Mouse (Mus musculus) cortical plate, adult 2 months (tissue): ENCODE results near the gene Rorc.

Experiments
- CTCF ChIP-seq: fragments of 200-500 bp; IDR thresholded peaks from 2 replicates; pipeline ENCODE4 v1.5.1; 2011; ENCODE audit warnings: mild to moderate bottlenecking, control low read depth, low read length; ENCODE audit not compliant: insufficient read depth; ENCODE audit errors: extremely low read depth
- POLR2A ChIP-seq: fragments of 200-500 bp; IDR thresholded peaks from 2 replicates; pipeline ENCODE4 v1.6.1; 2011; ENCODE audit warnings: mild to moderate bottlenecking, low read length, control low read depth; ENCODE audit not compliant: insufficient read depth; ENCODE audit errors: extremely low read depth

DNA sequence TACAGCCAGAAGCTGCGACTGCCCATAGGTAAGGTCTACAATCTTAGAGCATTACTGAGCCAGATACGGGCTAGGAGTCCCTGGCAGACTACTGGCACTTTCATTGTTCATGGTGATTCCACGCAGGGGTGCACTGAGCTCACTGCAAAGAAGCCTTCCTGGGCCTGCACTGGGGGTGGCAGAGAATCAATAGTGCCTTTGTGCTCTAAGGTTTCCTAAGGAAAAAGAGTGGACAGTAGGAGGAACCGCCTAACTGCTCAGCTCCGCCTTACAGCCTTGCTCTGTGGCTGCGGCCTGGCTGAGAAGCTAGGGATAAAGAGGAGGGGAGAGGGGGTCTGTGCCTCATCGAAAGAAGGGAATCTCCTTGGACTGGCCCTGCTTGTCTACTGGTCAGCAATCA lies 10.5 kb upstream of the Rorc start, which contains the start of gene C2cd4d:
- no peak for TF ChIP-seq CTCF
- TF ChIP-seq POLR2A = no peak
